Mouse (Mus musculus): ENCODE data around the gene Gm27179. TPM values are rescaled to one million over a fixed set of nuclear protein-coding genes. Genes with fewer than 3 reads are reported as not detected.
"Not testable (repeated sequence)": the region's sequence is repeated elsewhere in the genome, so short reads cannot be mapped to it uniquely, and the experiment has no call there.

Gm27179 gene
- not detected in 2 replicates for polyA plus RNA-seq (2016; fragmentation: Nextera tagmentation; extraction: Ambion mirVana)

DNA sequence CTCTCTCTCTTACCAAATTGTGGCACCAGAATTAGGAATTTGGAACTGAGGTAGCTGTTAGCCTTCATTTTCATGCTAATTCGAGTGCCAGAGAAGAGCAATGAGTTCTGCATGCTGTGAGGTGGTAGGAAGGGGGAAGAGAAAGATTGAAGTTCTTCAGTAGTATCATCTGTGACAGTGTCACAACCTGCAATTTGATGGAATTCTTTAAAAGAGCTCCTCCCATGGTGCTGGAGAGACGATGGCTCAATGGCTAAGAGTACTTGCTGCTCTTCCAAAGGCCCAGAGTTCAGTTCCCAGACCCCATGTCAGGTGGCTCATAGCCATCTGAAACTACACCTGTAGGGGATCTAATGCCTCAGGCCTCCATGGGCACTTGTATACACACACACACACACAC lies at the start of gene Gm27179:
TSS of gene Gm27179 (minus strand) at position 101 of the 400 bp plus-strand sequence.
- H3K27ac ChIP-seq; ATAC-seq (ENCODE audit: low FRiP score, low read depth); H3K4me2 ChIP-seq (replicated peaks); H3K27me3 ChIP-seq (replicated peaks); H3K4me3 ChIP-seq; H3K4me1 ChIP-seq; H3K9ac ChIP-seq; H3K9me3 ChIP-seq; H3K36me3 ChIP-seq: not testable (repeated sequence)
- WGBS = no CpG with 5 or more reads among the region's 2 CpGs

DNA sequence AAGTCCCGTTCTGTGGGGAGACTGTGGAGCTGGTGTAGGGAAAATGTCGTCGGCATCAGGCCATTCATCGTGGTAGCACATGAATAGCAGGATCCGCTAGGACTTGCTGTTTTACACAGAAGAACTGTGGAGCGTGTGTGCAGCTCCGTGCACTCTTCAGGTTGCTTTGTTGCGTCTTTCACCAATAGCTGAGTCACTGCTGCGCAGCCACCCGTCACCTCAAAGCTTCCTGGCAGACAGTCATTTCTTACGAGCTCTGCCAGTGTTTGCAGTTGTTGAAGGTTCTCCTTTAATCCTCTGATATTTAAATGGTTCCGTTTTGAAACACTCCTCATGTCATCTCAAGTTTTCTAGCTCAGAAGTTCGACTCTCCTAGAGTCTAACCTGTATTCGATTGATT lies 45.2 kb upstream of the Gm27179 start:
- not testable (repeated sequence) for H3K4me3 ChIP-seq; H3K27ac ChIP-seq; H3K9me3 ChIP-seq; H3K27me3 ChIP-seq (replicated peaks); H3K4me1 ChIP-seq; H3K9ac ChIP-seq; ATAC-seq (ENCODE audit: low FRiP score, low read depth); H3K36me3 ChIP-seq; H3K4me2 ChIP-seq (replicated peaks)
- WGBS = no CpG with 5 or more reads among the region's 14 CpGs

DNA sequence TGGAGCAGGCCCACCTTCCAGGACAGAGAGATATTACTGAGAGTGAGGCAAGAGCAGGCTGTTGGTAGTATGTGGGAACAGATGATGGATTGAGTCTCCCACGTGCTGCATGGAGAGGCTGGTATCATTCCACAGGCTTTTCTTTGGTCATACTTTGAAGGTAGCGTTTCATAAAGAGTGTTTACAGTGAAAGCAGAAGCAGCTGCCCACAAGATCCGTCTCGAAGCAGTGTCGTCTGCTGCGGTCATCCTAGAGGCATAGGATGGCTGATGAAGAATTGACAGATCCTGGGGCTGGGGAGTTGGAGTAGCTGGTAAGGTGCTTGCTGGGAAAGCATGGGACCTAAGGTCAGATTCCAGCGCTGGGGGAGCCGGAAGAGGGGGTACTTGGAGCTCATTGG lies 44.5 kb upstream of the Gm27179 start:
- not testable (repeated sequence) for ATAC-seq (ENCODE audit: low FRiP score, low read depth); H3K4me2 ChIP-seq (replicated peaks)
- no CpG with 5 or more reads among the region's 8 CpGs for WGBS

DNA sequence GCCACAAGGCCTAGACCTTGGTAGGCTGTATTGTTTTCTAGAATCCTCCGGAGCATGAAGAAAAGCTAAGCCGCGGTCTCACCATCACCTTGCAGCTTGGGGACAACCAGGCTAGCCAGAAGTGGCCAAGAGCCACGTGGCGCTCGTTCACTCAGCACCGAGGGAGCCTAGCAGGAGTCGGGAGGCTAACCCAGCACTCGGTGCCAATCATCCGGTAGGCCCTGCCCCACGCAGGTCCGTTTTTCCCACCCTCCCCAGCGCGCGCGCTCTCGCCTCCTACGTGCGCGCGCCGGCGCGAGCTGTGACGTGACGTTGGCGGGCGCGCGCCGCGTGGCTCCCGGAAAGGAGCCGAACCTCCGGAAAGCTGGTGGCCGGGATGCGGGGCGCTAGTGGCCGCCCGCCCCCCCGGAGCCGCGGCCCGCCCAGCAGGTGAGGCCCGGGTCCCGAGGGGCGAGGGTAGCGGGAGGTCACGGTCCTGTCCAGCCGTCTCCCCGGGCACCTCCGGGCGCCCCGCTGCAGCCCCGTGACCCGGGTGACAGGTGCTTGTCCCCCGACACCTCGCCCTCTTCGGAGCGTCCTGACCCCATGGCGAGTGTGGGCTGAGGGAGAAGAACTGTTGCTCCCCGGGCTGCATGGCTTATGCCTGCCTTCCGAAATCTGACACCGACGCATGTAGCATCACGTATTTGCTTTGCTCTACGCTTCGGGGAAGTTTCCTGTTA lies 42.9 kb upstream of the Gm27179 start, which contains the start of gene Entpd4b:
TSS of gene Entpd4b (plus strand) at position 315 of the 722 bp plus-strand sequence.
- peak; percentile 93 for ATAC-seq (ENCODE audit: low FRiP score, low read depth)
- not testable (repeated sequence) for H3K4me1 ChIP-seq; H3K4me2 ChIP-seq (replicated peaks); H3K27me3 ChIP-seq (replicated peaks); H3K9ac ChIP-seq; H3K36me3 ChIP-seq; H3K4me3 ChIP-seq; H3K27ac ChIP-seq; H3K9me3 ChIP-seq
- no CpG with 5 or more reads among the region's 68 CpGs for WGBS

More for the DNA sequence above, 44.5 kb upstream of the Gm27179 start:
- not testable (repeated sequence) for H3K27ac ChIP-seq; H3K36me3 ChIP-seq; H3K4me3 ChIP-seq; H3K4me1 ChIP-seq; H3K27me3 ChIP-seq (replicated peaks); H3K9me3 ChIP-seq; H3K9ac ChIP-seq

DNA sequence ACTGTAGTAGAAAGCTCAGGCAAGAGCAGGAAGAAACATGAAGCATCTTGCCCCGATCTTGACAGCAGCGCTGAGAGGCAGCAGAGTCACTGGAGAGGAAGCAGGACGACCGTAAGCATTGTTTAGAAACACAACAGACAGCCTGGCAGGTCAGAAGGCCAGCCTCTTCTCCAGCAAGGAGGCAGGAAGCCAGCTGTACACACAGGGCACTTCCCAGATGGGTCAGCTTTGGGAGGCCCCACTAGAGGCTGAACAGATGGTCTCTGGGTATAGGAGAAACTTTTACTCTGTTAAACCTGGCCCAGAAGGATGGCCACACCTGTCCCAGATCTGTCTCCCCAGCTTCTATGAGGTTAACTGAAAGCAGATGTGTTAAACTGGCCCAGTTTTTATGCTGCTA lies 35.0 kb upstream of the Gm27179 start:
- H3K4me1 ChIP-seq; H3K9ac ChIP-seq; H3K36me3 ChIP-seq; H3K4me2 ChIP-seq (replicated peaks); H3K4me3 ChIP-seq; H3K27me3 ChIP-seq (replicated peaks); H3K9me3 ChIP-seq; H3K27ac ChIP-seq; ATAC-seq (ENCODE audit: low FRiP score, low read depth): not testable (repeated sequence)
- WGBS = no CpG with 5 or more reads among the region's 4 CpGs

DNA sequence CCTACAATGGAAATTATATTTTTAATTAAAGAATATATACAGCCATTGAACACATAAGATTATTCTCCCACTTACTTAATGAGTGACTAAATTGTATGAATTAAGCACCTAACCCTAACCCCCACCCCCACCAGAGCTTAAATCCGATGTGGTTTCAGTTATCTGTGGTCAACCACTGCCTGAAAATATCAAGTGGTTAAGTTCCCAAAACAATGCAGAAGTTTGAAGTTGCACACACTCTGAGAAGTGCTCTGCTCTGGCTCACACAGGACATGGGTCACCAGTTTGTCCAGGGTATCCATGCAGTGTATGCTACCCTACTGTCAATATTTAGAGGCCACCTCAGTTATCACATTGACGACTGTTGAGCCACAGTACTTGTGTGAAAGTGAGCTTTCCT lies 32.7 kb upstream of the Gm27179 start:
- H3K27ac ChIP-seq; ATAC-seq (ENCODE audit: low FRiP score, low read depth); H3K9ac ChIP-seq; H3K4me3 ChIP-seq; H3K27me3 ChIP-seq (replicated peaks); H3K36me3 ChIP-seq; H3K4me2 ChIP-seq (replicated peaks); H3K4me1 ChIP-seq; H3K9me3 ChIP-seq: not testable (repeated sequence)
- WGBS = no CpG with 5 or more reads among the region's 2 CpGs

DNA sequence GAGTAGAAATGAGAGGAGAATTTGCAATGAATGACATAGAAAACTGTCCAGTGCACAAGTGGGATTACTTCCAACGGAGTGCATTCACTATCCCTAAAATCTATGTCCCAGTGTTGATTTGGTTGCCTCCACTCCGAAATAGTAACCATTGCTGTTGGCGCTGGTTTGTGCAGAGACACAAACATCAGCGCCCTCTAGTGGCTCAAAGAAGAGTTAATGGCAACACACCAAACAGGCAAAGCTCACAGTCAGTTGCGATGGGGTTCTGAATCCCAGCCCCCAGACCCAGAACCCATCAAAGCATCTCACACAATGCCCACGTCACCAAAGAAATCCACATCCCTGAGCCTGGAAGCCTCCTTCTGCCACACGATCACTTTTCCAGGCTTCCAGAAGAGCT lies 31.7 kb upstream of the Gm27179 start:
- not testable (repeated sequence) for H3K27me3 ChIP-seq (replicated peaks); H3K27ac ChIP-seq; ATAC-seq (ENCODE audit: low FRiP score, low read depth); H3K9ac ChIP-seq; H3K4me2 ChIP-seq (replicated peaks); H3K4me3 ChIP-seq; H3K9me3 ChIP-seq; H3K4me1 ChIP-seq; H3K36me3 ChIP-seq
- WGBS = no CpG with 5 or more reads among the region's 7 CpGs

DNA sequence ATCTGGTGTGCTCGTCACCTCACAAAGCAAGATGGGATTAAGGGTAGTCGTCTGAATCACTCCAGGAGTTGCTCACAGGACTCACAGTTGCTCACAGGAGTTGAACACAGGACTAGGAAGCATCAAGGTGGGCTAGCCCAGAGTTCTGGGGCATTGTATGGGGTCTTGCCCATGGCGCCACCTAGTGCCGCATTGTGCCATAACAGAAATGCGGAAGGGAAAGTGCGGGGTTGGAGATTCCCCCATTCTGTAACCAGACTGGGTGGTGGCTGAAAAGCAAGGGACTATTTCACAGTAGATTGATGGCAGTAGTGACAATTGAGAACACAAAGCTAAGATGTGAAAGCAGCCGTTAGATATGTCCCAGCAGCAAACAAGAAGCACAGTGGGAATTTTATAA lies 30.3 kb upstream of the Gm27179 start:
- no CpG with 5 or more reads among the region's 7 CpGs for WGBS
- H3K4me1 ChIP-seq; ATAC-seq (ENCODE audit: low FRiP score, low read depth); H3K9ac ChIP-seq; H3K36me3 ChIP-seq; H3K27ac ChIP-seq; H3K27me3 ChIP-seq (replicated peaks); H3K4me3 ChIP-seq; H3K4me2 ChIP-seq (replicated peaks); H3K9me3 ChIP-seq: not testable (repeated sequence)

DNA sequence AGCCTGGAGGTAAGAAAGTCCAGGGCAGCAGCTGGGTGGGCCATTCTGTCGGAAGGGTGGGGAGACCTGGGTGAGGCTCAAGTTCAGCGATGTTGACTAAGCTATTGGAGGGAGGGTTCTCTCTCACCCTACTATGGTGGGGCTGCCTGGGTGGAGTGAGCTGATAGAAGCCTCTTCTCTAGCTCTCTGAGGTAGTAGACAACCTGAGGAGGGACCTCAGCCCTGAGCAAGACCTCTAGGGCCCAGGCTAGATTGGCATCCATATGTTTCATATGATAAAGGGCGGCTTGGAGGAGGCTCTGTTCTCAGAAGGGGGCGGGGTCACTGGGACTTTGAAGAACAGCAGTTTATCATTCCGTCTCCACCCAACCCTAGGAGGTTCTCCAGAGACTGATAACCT lies 27.8 kb upstream of the Gm27179 start:
- H3K27ac ChIP-seq; ATAC-seq (ENCODE audit: low FRiP score, low read depth); H3K9ac ChIP-seq; H3K4me2 ChIP-seq (replicated peaks); H3K4me3 ChIP-seq; H3K9me3 ChIP-seq; H3K4me1 ChIP-seq; H3K27me3 ChIP-seq (replicated peaks); H3K36me3 ChIP-seq: not testable (repeated sequence)
- WGBS = no CpG with 5 or more reads among the region's 5 CpGs

DNA sequence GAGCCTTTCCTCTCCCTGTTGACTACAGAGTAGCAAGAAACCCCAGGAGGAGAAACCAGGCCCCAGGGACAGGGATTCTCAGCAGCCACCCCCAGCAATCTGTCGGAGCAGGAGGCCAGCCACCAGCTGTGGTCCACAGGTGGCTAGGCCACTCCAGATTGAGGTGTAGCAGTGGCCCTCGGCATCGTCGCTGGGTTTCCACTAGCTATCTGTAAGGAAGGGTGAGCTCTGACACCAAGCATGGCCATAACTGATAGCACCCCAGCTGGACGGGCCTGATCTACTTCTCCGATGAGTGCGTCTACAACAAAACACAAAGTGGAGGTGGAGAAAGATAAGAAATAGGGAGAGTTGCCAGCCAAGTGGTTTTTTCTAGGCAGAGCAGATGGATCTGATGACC lies 24.2 kb upstream of the Gm27179 start:
- H3K9me3 ChIP-seq; H3K4me2 ChIP-seq (replicated peaks); H3K27me3 ChIP-seq (replicated peaks); H3K36me3 ChIP-seq; H3K4me1 ChIP-seq; ATAC-seq (ENCODE audit: low FRiP score, low read depth); H3K27ac ChIP-seq; H3K4me3 ChIP-seq; H3K9ac ChIP-seq: not testable (repeated sequence)
- WGBS = no CpG with 5 or more reads among the region's 7 CpGs

DNA sequence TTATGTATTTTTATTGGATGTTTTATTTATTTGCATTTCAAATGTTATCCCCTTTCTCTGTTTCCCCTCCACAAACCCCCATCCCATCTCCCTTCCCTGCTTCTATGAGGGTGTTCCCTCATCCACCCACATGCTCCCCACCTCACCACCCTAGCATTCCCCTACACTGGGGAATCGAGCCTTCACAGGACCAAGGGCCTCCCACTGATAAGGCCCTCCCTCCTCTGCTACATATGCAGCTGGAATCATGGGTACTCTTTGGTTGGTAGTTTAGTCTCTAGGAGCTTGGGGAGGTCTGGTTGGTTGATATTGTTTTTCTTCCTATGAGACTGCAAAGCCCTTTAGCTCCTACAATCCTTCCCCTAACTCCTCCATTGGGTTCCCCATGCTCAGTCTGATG lies 13.9 kb upstream of the Gm27179 start:
- not testable (repeated sequence) for H3K4me2 ChIP-seq (replicated peaks); H3K9me3 ChIP-seq; ATAC-seq (ENCODE audit: low FRiP score, low read depth); H3K9ac ChIP-seq; H3K27ac ChIP-seq; H3K4me1 ChIP-seq; H3K4me3 ChIP-seq; H3K27me3 ChIP-seq (replicated peaks); H3K36me3 ChIP-seq
- WGBS = no CpG with 5 or more reads among the region's 1 CpGs

DNA sequence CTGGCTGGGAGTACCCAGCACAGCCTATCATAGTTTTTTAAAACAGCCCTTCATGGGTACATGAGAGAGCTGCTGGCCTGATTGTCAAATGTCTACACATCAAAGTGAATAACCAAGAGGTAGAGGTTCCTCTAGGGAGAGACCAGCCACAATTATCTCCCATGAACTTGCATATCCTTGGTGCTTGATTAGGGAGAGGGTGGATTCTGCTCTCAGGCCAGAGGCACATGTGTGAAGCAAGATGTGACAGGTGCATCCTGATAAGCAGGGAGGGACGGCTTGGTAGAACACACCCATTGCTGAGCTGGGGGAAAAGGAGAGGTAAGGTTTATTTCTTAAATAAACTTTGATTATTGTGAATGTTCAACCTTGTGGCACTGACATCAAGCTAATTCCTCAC lies 10.7 kb upstream of the Gm27179 start:
- not testable (repeated sequence) for H3K27ac ChIP-seq; H3K36me3 ChIP-seq; H3K9ac ChIP-seq; H3K9me3 ChIP-seq; H3K4me2 ChIP-seq (replicated peaks); H3K27me3 ChIP-seq (replicated peaks); H3K4me3 ChIP-seq; H3K4me1 ChIP-seq; ATAC-seq (ENCODE audit: low FRiP score, low read depth)
- no CpG with 5 or more reads among the region's 1 CpGs for WGBS

DNA sequence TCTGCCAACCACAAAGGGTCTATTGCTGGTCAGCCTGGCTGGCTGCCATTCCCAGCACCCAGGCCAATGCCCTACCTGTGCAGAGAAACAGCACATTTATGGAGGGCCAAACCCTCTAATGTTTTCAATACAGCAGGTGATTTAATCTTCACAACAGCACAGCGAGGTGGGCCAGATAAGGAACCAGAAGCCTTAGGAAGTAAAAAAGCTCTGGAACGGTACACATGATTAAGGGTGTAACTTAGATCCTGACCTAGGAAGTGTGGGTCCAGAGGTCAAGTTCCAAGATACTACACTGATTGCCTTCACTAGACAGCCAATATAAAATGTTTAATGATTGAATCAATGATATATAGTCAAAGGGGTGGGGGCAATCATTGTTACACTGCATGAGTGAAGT lies 8.5 kb upstream of the Gm27179 start:
- not testable (repeated sequence) for H3K27me3 ChIP-seq (replicated peaks); H3K27ac ChIP-seq; H3K9me3 ChIP-seq; ATAC-seq (ENCODE audit: low FRiP score, low read depth); H3K4me3 ChIP-seq; H3K9ac ChIP-seq; H3K36me3 ChIP-seq; H3K4me1 ChIP-seq; H3K4me2 ChIP-seq (replicated peaks)
- no CpG with 5 or more reads among the region's 2 CpGs for WGBS
